Mouse (Mus musculus) CH12.LX (cell line): Measurements from ENCODE around the gene Dock3. TPM values are rescaled to one million over a fixed set of nuclear protein-coding genes. Genes with fewer than 3 reads are reported as not detected.

Experiments
- DNase-seq: peaks from one replicate; pipeline ENCODE4 v3.0.0-alpha.2; 2013; ENCODE audit errors: extremely low read depth
- H3K27ac ChIP-seq: 2 replicates; pipeline ENCODE4 v1.5.1; 2012; ENCODE audit warnings: low read depth, mild to moderate bottlenecking, control low read depth, moderate library complexity; ENCODE audit not compliant: insufficient read depth
- H3K27me3 ChIP-seq: replicated peaks from 2 replicates; pipeline ENCODE3; 2012; ENCODE audit warnings: inconsistent platforms
- H3K36me3 ChIP-seq, 2 experiments: replicated peaks in 1 of 2; 2 replicates each; pipeline versions ENCODE3 to v1.6.1; 2012; ENCODE audit warnings: inconsistent platforms in 1 of 2, low read length in 1 of 2, mild to moderate bottlenecking in 1 of 2, mixed read lengths in 1 of 2, moderate library complexity in 1 of 2; ENCODE audit not compliant: control insufficient read depth in 1 of 2, insufficient read depth in 1 of 2
- H3K4me1 ChIP-seq, 2 experiments: 2 replicates each; pipeline ENCODE4 v1.6.1; 2012; ENCODE audit warnings: inconsistent platforms in 1 of 2, moderate library complexity in 1 of 2; ENCODE audit not compliant: insufficient read depth in 2 of 2, control insufficient read depth in 1 of 2
- H3K4me2 ChIP-seq: 2 replicates; pipeline ENCODE4 v1.6.1; 2012; ENCODE audit warnings: low read depth, mild to moderate bottlenecking, control low read depth; ENCODE audit not compliant: poor library complexity, insufficient read depth, severe bottlenecking
- H3K4me3 ChIP-seq, 3 experiments: fragments of 150-350 bp in 1 of 3; sonication (generic) in 1 of 3; replicated peaks in 1 of 3; 2 replicates each; pipeline versions ENCODE3 to v1.5.1; 2011 to 2012; ENCODE audit warnings: low read depth in 2 of 3, low read length in 2 of 3, mild to moderate bottlenecking in 2 of 3, moderate library complexity in 2 of 3, control low read depth in 1 of 3, improper control_type of control experiment in 1 of 3, inconsistent platforms in 1 of 3, mixed read lengths in 1 of 3; ENCODE audit not compliant: poor library complexity in 1 of 3
- H3K79me2 ChIP-seq: replicated peaks from 2 replicates; pipeline ENCODE4 v1.6.1; 2012; ENCODE audit warnings: mild to moderate bottlenecking, moderate library complexity; ENCODE audit not compliant: control insufficient read depth, poor library complexity, insufficient read depth, severe bottlenecking; ENCODE audit errors: extremely low read depth
- H3K9ac ChIP-seq: 2 replicates; pipeline ENCODE4 v1.6.1; 2012; ENCODE audit warnings: low read depth, mild to moderate bottlenecking, control low read depth, moderate library complexity; ENCODE audit not compliant: insufficient read depth
- H3K9me3 ChIP-seq: replicated peaks from 2 replicates; pipeline ENCODE3; 2012; ENCODE audit warnings: low read length, inconsistent platforms, mixed read lengths
- CHD2 ChIP-seq: IDR thresholded peaks from 2 replicates; pipeline ENCODE4 v1.6.1; 2011; ENCODE audit warnings: low read length, improper control_type of control experiment
- ELF1 ChIP-seq: IDR thresholded peaks from 2 replicates; pipeline ENCODE4 v1.6.1; 2014; ENCODE audit warnings: low read depth, mild to moderate bottlenecking, inconsistent platforms, low read length, improper control_type of control experiment
- HCFC1 ChIP-seq: IDR thresholded peaks from 2 replicates; pipeline ENCODE4 v1.6.1; 2012; ENCODE audit warnings: low read depth, mild to moderate bottlenecking, inconsistent platforms, low read length, improper control_type of control experiment
- IRF4 ChIP-seq: IDR thresholded peaks from 2 replicates; pipeline ENCODE4 v1.6.1; 2014; ENCODE audit warnings: low read depth, mild to moderate bottlenecking, inconsistent platforms, low read length, improper control_type of control experiment
- JUN ChIP-seq: IDR thresholded peaks from 2 replicates; pipeline ENCODE4 v1.6.1; 2011; ENCODE audit warnings: low read depth, mild to moderate bottlenecking, low read length, improper control_type of control experiment, moderate library complexity; ENCODE audit not compliant: insufficient read depth
- JUND ChIP-seq: conservative IDR thresholded peaks from 2 replicates; pipeline ENCODE4 v1.6.1; 2011; ENCODE audit warnings: low read depth, low read length, improper control_type of control experiment
- KAT2A ChIP-seq: IDR thresholded peaks from 2 replicates; pipeline ENCODE4 v1.6.1; 2012; ENCODE audit warnings: low read length, improper control_type of control experiment, inconsistent platforms; ENCODE audit not compliant: insufficient replicate concordance
- MAX ChIP-seq: IDR thresholded peaks from 2 replicates; pipeline ENCODE4 v1.6.1; 2011; ENCODE audit warnings: low read length, improper control_type of control experiment
- MAZ ChIP-seq: IDR thresholded peaks from 2 replicates; pipeline ENCODE4 v1.6.1; 2012; ENCODE audit warnings: low read depth, mild to moderate bottlenecking, inconsistent platforms, low read length, improper control_type of control experiment, moderate library complexity
- MXI1 ChIP-seq: IDR thresholded peaks from 2 replicates; pipeline ENCODE4 v1.6.1; 2011; ENCODE audit warnings: mild to moderate bottlenecking, low read depth, low read length, improper control_type of control experiment
- MYC ChIP-seq: IDR thresholded peaks from 2 replicates; pipeline ENCODE4 v1.6.1; 2011; ENCODE audit warnings: low read depth, mild to moderate bottlenecking, improper control_type of control experiment, low read length
- NELFE ChIP-seq: IDR thresholded peaks from 2 replicates; pipeline ENCODE4 v1.6.1; 2011; ENCODE audit warnings: low read depth, low read length, improper control_type of control experiment
- PAX5 ChIP-seq: IDR thresholded peaks from 2 replicates; pipeline ENCODE4 v1.6.1; 2012; ENCODE audit warnings: low read length, inconsistent platforms, mixed read lengths
- POLR2AphosphoS2 ChIP-seq: IDR thresholded peaks from 2 replicates; pipeline ENCODE4 v1.6.1; 2011; ENCODE audit warnings: low read depth, low read length, improper control_type of control experiment
- RAD21 ChIP-seq: IDR thresholded peaks from 2 replicates; pipeline ENCODE4 v1.6.1; 2011; ENCODE audit warnings: low read depth, mild to moderate bottlenecking, low read length, improper control_type of control experiment, moderate library complexity
- SMC3 ChIP-seq: IDR thresholded peaks from 2 replicates; pipeline ENCODE4 v1.6.1; 2011; ENCODE audit warnings: low read depth, low read length, improper control_type of control experiment
- TCF12 ChIP-seq: IDR thresholded peaks from 2 replicates; pipeline ENCODE4 v1.6.1; 2014; ENCODE audit warnings: low read depth, mild to moderate bottlenecking, inconsistent platforms, low read length, improper control_type of control experiment
- USF1 ChIP-seq: IDR thresholded peaks from 2 replicates; pipeline ENCODE4 v1.6.1; 2014; ENCODE audit warnings: low read depth, mild to moderate bottlenecking, inconsistent platforms, low read length, improper control_type of control experiment
- USF2 ChIP-seq: conservative IDR thresholded peaks from 2 replicates; pipeline ENCODE4 v1.6.1; 2011; ENCODE audit warnings: low read depth, low read length, improper control_type of control experiment
- ZKSCAN1 ChIP-seq: IDR thresholded peaks from 2 replicates; pipeline ENCODE4 v1.6.1; 2012; ENCODE audit warnings: low read depth, inconsistent platforms, low read length, improper control_type of control experiment, borderline replicate concordance
- ZMIZ1 ChIP-seq: IDR thresholded peaks from 2 replicates; pipeline ENCODE4 v1.6.1; 2012; ENCODE audit warnings: low read depth, mild to moderate bottlenecking, inconsistent platforms, low read length, improper control_type of control experiment
- ZNF384 ChIP-seq: IDR thresholded peaks from 2 replicates; pipeline ENCODE4 v1.6.1; 2012; ENCODE audit warnings: low read depth, low read length, improper control_type of control experiment, inconsistent platforms
- dilution Hi-C: fragments of 300-500 bp; cut with MboI; formaldehyde crosslinking; loops from 2 replicates; pipeline ENCODE4 v1.14.3; 2020; ENCODE audit warnings: low sequenced_read_pairs; ENCODE audit not compliant: extremely low pct_unique_long_range_greater_than_20kb, extremely low pct_ligation_motif_present
- in situ Hi-C: fragments of 300-500 bp; cut with MboI; formaldehyde crosslinking; loops from 3 replicates; pipeline ENCODE4 v1.14.3; 2019; ENCODE audit warnings: low sequenced_read_pairs, low pct_ligation_motif_present, low pct_unique_long_range_greater_than_20kb, mixed read lengths
- polyA plus RNA-seq: library from polyadenylated mRNA; unstranded; fragments of >175 nt; gene quantifications from 2 replicates; pipeline ENCODE4 v1.2.1, GENCODE M21; 2012; ENCODE audit warnings: low read depth; ENCODE audit not compliant: insufficient read length
- total RNA-seq, 2 experiments: library from RNA; depleted of rRNA; stranded (reverse); fragments of 300-350 nt in 1 of 2; fragments of >200 nt in 1 of 2; gene quantifications; 2 replicates each; pipeline ENCODE4 v1.2.3; 2012 to 2014

The Dock3 gene
- total and polyA plus RNA-seq, 3 experiments: 0.30 TPM; not detected in 2

GRCm38 (mm10) chr9:107264731-107265130, 33.0 kb upstream of the Dock3 start:
- no peak for TF ChIP-seq NELFE
- TF ChIP-seq USF2: no peak
- TF ChIP-seq MYC: no peak
- H3K27me3 ChIP-seq: no peaks in the 10 kb centered on the region
- no peak overlapping the region for H3K4me2 ChIP-seq
- peaks cover 22 to 67% of the 10 kb centered on the region in 2 experiments for H3K36me3 ChIP-seq
- no peak for DNase-seq
- dilution Hi-C loops (no loop called here), in situ Hi-C loops (no loop called here)
- H3K79me2 ChIP-seq: no peaks in the 10 kb centered on the region
- H3K9ac ChIP-seq: no peak overlapping the region
- H3K27ac ChIP-seq: no peak overlapping the region
- H3K4me1 ChIP-seq: peaks cover 0 to 37% of the 10 kb centered on the region in 2 experiments; a peak in 2 of 4 replicates
- H3K4me3 ChIP-seq: no peak overlapping the region
- no peaks in the 10 kb centered on the region for H3K9me3 ChIP-seq

- in situ Hi-C loops (no loop called here), dilution Hi-C loops (no loop called here)
- Histone ChIP-seq H3K4me3 (no peak overlapping the region), H3K9ac (no peak overlapping the region), H3K27ac (no peak overlapping the region), H3K36me3 (peaks cover 27 to 70% of the 10 kb centered on the region in 2 experiments), H3K4me1 (peaks cover 0 to 37% of the 10 kb centered on the region in 2 experiments; a peak in 2 of 4 replicates), H3K27me3 (no peaks in the 10 kb centered on the region), H3K79me2 (no peaks in the 10 kb centered on the region), H3K4me2 (no peak overlapping the region), H3K9me3 (no peaks in the 10 kb centered on the region)
- no peak for DNase-seq
- TF ChIP-seq USF2 (no peak), ZMIZ1 (no peak), MXI1 (no peak), ELF1 (no peak), CHD2 (no peak), PAX5 (no peak), JUN (no peak), IRF4 (no peak), USF1 (no peak), RAD21 (no peak), MAX (no peak), ZKSCAN1 (no peak), JUND (no peak), KAT2A (no peak), ZNF384 (no peak), TCF12 (no peak), SMC3 (no peak), MAZ (no peak), POLR2AphosphoS2 (no peak), HCFC1 (no peak)
These were observed 32.2 kb upstream of the Dock3 start for GRCm38 (mm10) chr9:107263912-107264311.
